Mouse (Mus musculus) kidney, adult 2 months (tissue): ENCODE results near the gene 4921524J17Rik.

Source experiments
- CTCF ChIP-seq: fragments of 200-500 bp; conservative IDR thresholded peaks from 2 replicates; pipeline ENCODE4 v1.5.1; 2011; ENCODE audit warnings: low read depth, mild to moderate bottlenecking, control low read depth, low read length, moderate library complexity, mixed read lengths; ENCODE audit not compliant: insufficient read depth, insufficient read length
- POLR2A ChIP-seq: fragments of 200-500 bp; IDR thresholded peaks from one replicate; pipeline ENCODE4 v1.6.1; 2011; ENCODE audit warnings: low read depth, low read length, control low read depth

GRCm38 (mm10) chr8:85396432-85397079 is 36.1 kb downstream of the 4921524J17Rik start:
- TF ChIP-seq CTCF (no peak), POLR2A (no peak)
